Mouse (Mus musculus) cerebellum, adult 2 months (tissue): ENCODE results near the gene Ina. TPM values are rescaled to one million over a fixed set of nuclear protein-coding genes. Genes with fewer than 3 reads are reported as not detected.

Experiments
- DNase-seq, 2 experiments: peaks; one replicate each; pipeline ENCODE4 v3.0.0; 2021
- H3K27ac ChIP-seq: fragments of 200-500 bp; 2 replicates; pipeline ENCODE4 v1.5.1; 2012; ENCODE audit warnings: low read length, control low read depth, inconsistent platforms; ENCODE audit not compliant: insufficient read depth
- H3K27me3 ChIP-seq: fragments of 200-500 bp; 2 replicates; pipeline ENCODE4 v1.6.1; 2012; ENCODE audit warnings: inconsistent platforms, mild to moderate bottlenecking, low read length, moderate library complexity; ENCODE audit not compliant: control insufficient read depth, insufficient read depth
- H3K4me1 ChIP-seq: fragments of 200-500 bp; 2 replicates; pipeline ENCODE4 v1.6.1; 2011; ENCODE audit warnings: low read length; ENCODE audit not compliant: control insufficient read depth, insufficient read depth
- H3K4me3 ChIP-seq: fragments of 200-500 bp; replicated peaks from 2 replicates; pipeline ENCODE3; 2011; ENCODE audit warnings: mild to moderate bottlenecking, low read depth, low read length, control low read depth; ENCODE audit not compliant: insufficient read depth
- CTCF ChIP-seq: fragments of 200-500 bp; IDR thresholded peaks from 2 replicates; pipeline ENCODE4 v1.5.1; 2011; ENCODE audit warnings: low read depth, mild to moderate bottlenecking, control low read depth, low read length, moderate library complexity, borderline replicate concordance; ENCODE audit not compliant: insufficient read depth
- POLR2A ChIP-seq: fragments of 200-500 bp; IDR thresholded peaks from 2 replicates; pipeline ENCODE4 v1.6.1; 2011; ENCODE audit warnings: low read length, control low read depth, borderline replicate concordance; ENCODE audit not compliant: insufficient read depth
- whole genome bisulfite sequencing: fragments of 180-500 bp; shearing (Covaris S2); methylation state at CpG from one replicate; pipeline ENCODE4 v1.1.7; 2018; 5-methylcytosine and 5-hydroxymethylcytosine counted together
- polyA plus RNA-seq: library from polyadenylated mRNA; depleted of rRNA; stranded (reverse); fragments of >200 nt; gene quantifications from 2 replicates; pipeline ENCODE4 v1.2.3, GENCODE M21; 2012

Gene Ina
- polyA plus RNA-seq, 1 experiment, result 232 TPM

DNA sequence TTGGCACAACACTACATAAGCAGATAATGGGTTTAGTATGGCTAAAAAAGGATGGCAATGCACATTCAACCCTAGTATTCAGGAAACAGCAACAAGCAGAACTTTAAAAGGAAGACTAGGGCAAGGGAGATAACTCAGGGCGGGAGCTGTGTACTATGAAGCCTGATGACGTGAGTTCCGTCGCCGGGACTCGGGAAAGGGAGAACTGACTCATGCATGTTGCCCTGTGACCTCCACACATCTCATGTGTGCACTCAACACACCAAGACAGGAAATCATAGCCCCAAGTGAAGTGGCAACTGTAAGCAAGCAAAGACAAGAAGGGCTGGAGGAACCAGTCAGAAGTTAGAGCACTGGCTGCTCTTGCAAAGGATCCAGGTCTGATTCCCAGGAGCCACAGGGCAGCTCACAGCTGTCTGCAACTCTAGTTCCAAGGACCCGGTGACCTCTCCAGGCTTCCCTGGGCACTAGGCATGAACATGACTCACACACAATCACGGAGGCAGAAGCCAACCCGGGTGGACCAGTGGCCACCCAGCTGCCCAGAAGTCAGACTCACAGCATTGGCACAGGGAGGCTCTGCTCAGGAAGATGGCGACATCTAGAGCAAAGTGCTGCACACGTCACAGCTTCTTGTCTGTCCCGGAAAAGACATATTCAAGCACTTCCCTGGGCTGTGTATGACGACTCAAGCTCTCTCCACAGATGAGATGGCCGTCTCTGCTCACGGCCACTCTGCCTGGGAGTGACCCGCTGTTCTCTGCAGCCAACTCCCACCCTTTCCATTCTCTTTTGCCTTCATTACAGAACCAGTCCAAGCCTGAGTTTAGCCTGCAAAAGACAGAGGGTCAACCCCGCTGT is 35.3 kb upstream of the Ina start:
- WGBS, result 76% methylated on average over 17 of the region's 17 CpGs

GRCm38 (mm10) chr19:46979781-46980105 is 34.8 kb upstream of the Ina start:
- peaks cover 3% of the 10 kb centered on the region; the same call in 1 of the 2 replicates for H3K4me1 ChIP-seq
- no peak for TF ChIP-seq CTCF
- TF ChIP-seq POLR2A, result no peak
- WGBS, result 63% methylated on average over 3 of the region's 3 CpGs
- no peak for DNase-seq
- H3K27ac ChIP-seq, result no peak overlapping the region
- no peak overlapping the region for H3K4me3 ChIP-seq
- H3K27me3 ChIP-seq, result no peaks in the 10 kb centered on the region

More for the DNA sequence above, 35.3 kb upstream of the Ina start:
- TF ChIP-seq CTCF (no peak), POLR2A (no peak)
- no peak for DNase-seq
- H3K27ac ChIP-seq, result no peak overlapping the region
- H3K4me1 ChIP-seq, result peaks cover 3% of the 10 kb centered on the region; the same call in 1 of the 2 replicates
- no peak overlapping the region for H3K4me3 ChIP-seq
- H3K27me3 ChIP-seq, result no peaks in the 10 kb centered on the region

DNA sequence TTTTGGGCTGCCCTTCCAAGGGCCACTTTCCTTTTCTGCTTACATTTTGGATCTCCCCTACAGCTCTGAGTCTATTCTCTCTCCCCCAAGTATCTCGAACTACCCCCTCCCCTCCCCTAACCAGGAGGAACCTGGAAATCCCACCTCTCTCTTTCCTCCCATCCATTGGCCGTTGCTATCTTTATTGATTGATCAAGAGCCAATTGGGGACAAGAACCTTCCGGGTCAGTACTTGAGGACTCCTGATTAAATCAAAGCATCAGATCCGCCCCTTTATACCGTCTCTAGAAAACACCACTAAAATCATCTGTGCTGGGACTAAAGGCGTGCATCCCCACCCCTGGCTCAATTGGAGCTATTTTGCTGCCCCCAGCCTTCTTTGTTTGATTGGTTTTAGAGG is 33.0 kb upstream of the Ina start:
- Histone ChIP-seq H3K4me3 (no peak overlapping the region), H3K27me3 (no peaks in the 10 kb centered on the region), H3K27ac (no peak overlapping the region), H3K4me1 (no peaks in the 10 kb centered on the region; the same call in 1 of the 2 replicates)
- no peak for TF ChIP-seq CTCF
- TF ChIP-seq POLR2A, result no peak
- WGBS, result 60% methylated on average over 6 of the region's 6 CpGs
- no peak for DNase-seq

GRCm38 (mm10) chr19:46983352-46983965 is 31.0 kb upstream of the Ina start:
- WGBS, result 65% methylated on average over 14 of the region's 14 CpGs
- no peak overlapping the region for H3K27ac ChIP-seq
- DNase-seq, result no peak
- no peak for TF ChIP-seq CTCF
- no peak for TF ChIP-seq POLR2A
- H3K4me1 ChIP-seq, result no peaks in the 10 kb centered on the region; the same call in 1 of the 2 replicates
- H3K27me3 ChIP-seq, result no peaks in the 10 kb centered on the region
- H3K4me3 ChIP-seq, result no peak overlapping the region

DNA sequence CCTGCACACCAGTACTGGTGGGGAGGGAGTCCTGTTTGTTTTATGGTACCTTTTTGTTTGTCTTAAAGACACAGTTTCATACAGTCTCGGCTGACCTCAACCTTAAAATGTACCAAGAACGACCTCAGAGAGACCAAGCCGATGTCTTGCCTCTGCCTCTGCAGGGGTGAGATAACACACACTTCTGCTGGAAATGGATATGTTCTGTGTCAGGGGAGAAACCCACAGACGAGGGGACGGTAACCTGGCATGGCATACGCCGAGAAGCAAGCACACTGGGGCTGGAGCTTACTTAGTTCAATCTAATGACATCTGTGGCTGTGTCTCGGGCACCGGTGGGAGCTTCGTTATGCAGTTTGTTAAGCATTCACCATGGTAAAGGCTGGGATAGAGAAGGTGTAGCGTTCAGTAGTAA is 30.5 kb upstream of the Ina start:
- Histone ChIP-seq H3K27ac (no peak overlapping the region), H3K4me3 (no peak overlapping the region), H3K27me3 (no peaks in the 10 kb centered on the region), H3K4me1 (no peaks in the 10 kb centered on the region; the same call in 1 of the 2 replicates)
- no peak for TF ChIP-seq POLR2A
- 79% methylated on average over 11 of the region's 11 CpGs for WGBS
- no peak for DNase-seq

DNA sequence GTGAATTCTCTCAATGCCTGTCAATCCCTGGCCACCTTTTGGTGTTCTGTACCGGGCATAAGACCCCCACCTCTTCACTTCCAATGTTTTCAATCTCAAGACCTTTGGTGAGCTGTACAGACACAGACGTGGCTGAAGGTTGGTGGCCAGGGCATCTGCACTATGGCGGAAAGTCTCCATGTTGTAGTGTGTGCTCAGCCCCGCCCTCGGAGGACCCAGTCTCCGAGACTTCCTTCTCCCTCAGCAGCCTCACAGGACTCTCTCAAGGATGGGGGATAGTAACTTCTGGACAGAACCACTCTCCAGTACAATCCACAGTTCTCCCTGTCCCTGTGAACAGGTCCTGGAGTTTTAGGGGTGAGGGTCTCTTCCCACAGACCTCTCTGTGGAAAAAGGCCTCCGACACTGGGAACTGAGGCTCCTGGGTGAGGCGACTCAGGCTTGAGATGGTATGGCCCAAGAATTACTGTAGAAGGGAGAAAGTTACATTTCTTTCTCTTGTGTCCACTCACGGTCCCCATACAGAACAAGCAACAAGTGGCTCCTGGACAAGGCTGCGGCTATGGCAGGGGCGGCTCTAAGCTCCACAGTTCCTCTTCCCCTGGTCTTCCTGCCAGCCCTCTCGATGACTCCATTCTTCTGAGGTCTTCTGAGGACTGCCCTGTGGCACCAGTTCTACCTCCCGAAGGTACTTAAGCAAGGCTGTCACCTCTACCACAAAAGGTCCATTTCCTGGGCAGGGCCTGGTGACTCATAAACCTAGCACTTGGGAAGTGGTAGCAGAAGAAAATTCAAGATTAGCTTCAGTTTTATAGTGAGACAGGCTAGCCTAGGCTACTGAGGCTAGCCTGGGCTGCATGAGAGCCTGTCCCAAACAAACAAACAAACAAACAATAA is 29.5 kb upstream of the Ina start:
- Histone ChIP-seq H3K4me3 (no peak overlapping the region), H3K27ac (no peak overlapping the region), H3K4me1 (no peaks in the 10 kb centered on the region; the same call in 1 of the 2 replicates), H3K27me3 (no peaks in the 10 kb centered on the region)
- 86% methylated on average over 13 of the region's 13 CpGs for WGBS
- no peak for DNase-seq
- TF ChIP-seq CTCF, result no peak
- no peak for TF ChIP-seq POLR2A

DNA sequence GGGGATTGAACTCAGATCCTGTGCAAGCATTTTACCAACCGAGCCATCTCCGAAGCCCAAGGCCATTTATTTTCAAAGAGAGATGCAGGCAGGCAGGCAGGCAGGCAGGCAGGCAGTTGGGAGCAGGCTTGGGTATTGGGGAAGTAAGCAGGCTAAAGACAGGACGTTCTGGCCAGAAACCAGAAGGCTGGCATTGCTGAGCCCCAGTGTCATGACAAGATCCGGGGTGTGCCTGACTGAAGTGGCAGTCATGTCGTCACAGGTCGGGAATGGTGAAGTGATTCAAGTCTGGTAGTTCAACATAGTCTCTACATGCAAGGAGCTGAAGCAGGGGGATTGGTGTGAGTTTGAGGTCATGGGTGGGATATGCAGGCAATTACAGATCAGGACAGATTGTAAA is 26.9 kb upstream of the Ina start:
- DNase-seq, result no peak
- H3K27me3 ChIP-seq, result no peaks in the 10 kb centered on the region
- no peak overlapping the region for H3K4me3 ChIP-seq
- H3K4me1 ChIP-seq, result no peaks in the 10 kb centered on the region; the same call in 1 of the 2 replicates
- WGBS, result 58% methylated on average over 6 of the region's 6 CpGs
- no peak overlapping the region for H3K27ac ChIP-seq
- TF ChIP-seq CTCF, result no peak
- TF ChIP-seq POLR2A, result no peak
